Mouse (Mus musculus): ENCODE data around the gene Zzef1. TPM values are rescaled to one million over a fixed set of nuclear protein-coding genes. Genes with fewer than 3 reads are reported as not detected.

Zzef1 gene
- polyA plus RNA-seq, 1 experiment: 10.7 TPM

DNA sequence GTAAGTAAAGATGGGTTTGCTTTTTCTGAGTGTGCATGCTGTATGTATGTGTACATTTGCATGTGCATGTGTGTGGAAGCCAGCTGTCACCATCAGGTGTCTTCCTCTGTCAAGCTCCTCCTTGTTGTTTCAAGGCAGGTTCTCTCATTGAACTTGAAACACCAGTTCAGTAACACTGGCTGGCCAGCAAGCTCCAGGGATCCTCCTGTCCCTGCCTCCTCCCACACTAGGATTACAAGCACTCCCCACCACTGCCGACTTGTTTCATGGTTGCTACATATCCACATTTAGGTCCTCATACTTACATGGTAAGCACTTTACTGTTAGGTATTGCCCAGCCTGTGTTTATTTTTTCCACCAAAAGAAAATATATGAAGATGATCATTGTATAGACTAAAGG lies 96.6 kb downstream of the Zzef1 start:
- no peak overlapping the region for H3ac ChIP-seq (ENCODE audit: control insufficient read depth, insufficient read length, low read depth)
- TF ChIP-seq USF1 (IDR thresholded peaks at IDR 0.05; ENCODE audit: low read depth): no peak
- TF ChIP-seq MAX (IDR thresholded peaks at IDR 0.05): no peak
- TF ChIP-seq FOSL1 (IDR thresholded peaks at IDR 0.05; ENCODE audit: insufficient read depth, low read length, poor library complexity, severe bottlenecking): no peak
- TF ChIP-seq CTCF (IDR thresholded peaks at IDR 0.05; ENCODE audit: control insufficient read depth, insufficient read depth, insufficient read length): no peak
- TF ChIP-seq CEBPB (IDR thresholded peaks at IDR 0.05; ENCODE audit: low read depth): no peak
- TF ChIP-seq MYOD1 (IDR thresholded peaks at IDR 0.05; ENCODE audit: control insufficient read depth, insufficient read length, low read depth): no peak
- TF ChIP-seq MYOG (IDR thresholded peaks at IDR 0.05; ENCODE audit: control insufficient read depth, extremely low read depth, insufficient read length): no peak
- H3K79me2 ChIP-seq (ENCODE audit: control insufficient read depth, insufficient read depth): no peaks in the 10 kb centered on the region
- H3K79me3 ChIP-seq (ENCODE audit: low read depth): no peaks in the 10 kb centered on the region
- H3K4me3 ChIP-seq (ENCODE audit: insufficient read depth, poor library complexity, severe bottlenecking): no peak overlapping the region
- H3K27me3 ChIP-seq (ENCODE audit: control insufficient read depth, insufficient read depth, insufficient read length): no peaks in the 10 kb centered on the region
- H3K36me3 ChIP-seq (ENCODE audit: control insufficient read depth, insufficient read depth): peaks cover 72% of the 10 kb centered on the region

DNA sequence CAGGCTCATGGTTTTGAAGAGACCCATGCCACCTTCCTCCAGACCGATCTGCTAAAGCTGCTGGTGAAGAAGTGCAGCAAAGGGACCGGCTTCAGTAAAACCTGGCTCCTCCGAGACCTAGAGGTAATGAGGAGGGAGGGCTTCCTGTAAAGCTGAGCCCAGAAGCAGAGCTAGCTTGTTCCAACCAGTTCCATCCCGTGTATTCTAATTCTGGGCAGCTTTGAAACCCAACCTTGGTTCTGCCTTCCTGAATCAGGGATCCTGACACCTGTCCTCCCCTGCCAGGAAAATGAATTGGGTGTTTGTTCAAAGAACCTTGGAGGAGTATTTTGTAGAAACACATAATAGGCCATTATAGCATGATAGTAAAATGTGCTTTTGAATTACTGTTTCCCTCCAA lies 112.4 kb downstream of the Zzef1 start:
- no peak overlapping the region for H3K4me3 ChIP-seq (ENCODE audit: insufficient read depth, poor library complexity, severe bottlenecking)
- TF ChIP-seq FOSL1 (IDR thresholded peaks at IDR 0.05; ENCODE audit: insufficient read depth, low read length, poor library complexity, severe bottlenecking) (no peak), MYOG (IDR thresholded peaks at IDR 0.05; ENCODE audit: control insufficient read depth, extremely low read depth, insufficient read length) (no peak), USF1 (IDR thresholded peaks at IDR 0.05; ENCODE audit: low read depth) (no peak), MAX (IDR thresholded peaks at IDR 0.05) (no peak), CTCF (IDR thresholded peaks at IDR 0.05; ENCODE audit: control insufficient read depth, insufficient read depth, insufficient read length) (no peak), MYOD1 (IDR thresholded peaks at IDR 0.05; ENCODE audit: control insufficient read depth, insufficient read length, low read depth) (no peak), CEBPB (IDR thresholded peaks at IDR 0.05; ENCODE audit: low read depth) (no peak)
- no peaks in the 10 kb centered on the region for H3K27me3 ChIP-seq (ENCODE audit: control insufficient read depth, insufficient read depth, insufficient read length)
- H3K79me3 ChIP-seq (ENCODE audit: low read depth): no peaks in the 10 kb centered on the region
- H3K36me3 ChIP-seq (ENCODE audit: control insufficient read depth, insufficient read depth): peaks cover 85% of the 10 kb centered on the region
- no peaks in the 10 kb centered on the region for H3K79me2 ChIP-seq (ENCODE audit: control insufficient read depth, insufficient read depth)
- H3ac ChIP-seq (ENCODE audit: control insufficient read depth, insufficient read length, low read depth): no peak overlapping the region

DNA sequence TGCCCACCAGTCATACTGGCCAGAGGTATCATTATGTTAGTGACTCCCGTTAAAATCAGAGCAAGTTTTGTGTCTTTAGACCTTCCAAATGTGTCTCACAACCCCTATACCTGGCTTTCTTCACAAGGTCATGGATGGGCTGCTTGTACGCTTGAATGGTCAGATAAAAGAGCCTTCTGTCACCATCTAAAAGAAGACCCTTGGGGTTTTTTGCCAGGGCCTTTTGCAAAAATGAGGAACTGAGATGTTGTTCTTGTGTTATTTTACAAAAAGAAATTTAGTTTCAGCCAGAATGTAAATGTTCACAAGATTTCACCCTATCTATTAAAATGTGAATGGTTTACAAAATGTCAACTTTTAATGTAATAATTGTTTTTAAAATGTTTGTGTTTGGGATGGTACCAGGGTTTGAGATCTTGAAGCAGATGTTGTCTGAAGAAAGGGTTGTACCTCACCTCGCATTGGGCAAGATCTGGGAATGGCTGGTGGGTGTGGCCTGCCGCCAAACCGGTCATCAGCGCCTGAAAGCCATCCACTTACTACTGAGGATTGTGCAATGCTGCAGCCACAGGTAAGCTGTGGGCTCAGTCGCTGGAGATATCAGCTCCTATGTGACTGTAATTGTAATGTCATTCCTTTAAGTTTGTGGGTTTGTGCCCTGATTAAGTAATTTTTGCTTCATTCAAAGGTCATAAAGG lies 121.4 kb downstream of the Zzef1 start:
- no peaks in the 10 kb centered on the region for H3K27me3 ChIP-seq (ENCODE audit: control insufficient read depth, insufficient read depth, insufficient read length)
- H3K4me3 ChIP-seq (ENCODE audit: insufficient read depth, poor library complexity, severe bottlenecking): no peak overlapping the region
- TF ChIP-seq CTCF (IDR thresholded peaks at IDR 0.05; ENCODE audit: control insufficient read depth, insufficient read depth, insufficient read length): no peak
- no peak for TF ChIP-seq MYOD1 (IDR thresholded peaks at IDR 0.05; ENCODE audit: control insufficient read depth, insufficient read length, low read depth)
- no peak for TF ChIP-seq MAX (IDR thresholded peaks at IDR 0.05)
- TF ChIP-seq CEBPB (IDR thresholded peaks at IDR 0.05; ENCODE audit: low read depth): no peak
- no peak for TF ChIP-seq USF1 (IDR thresholded peaks at IDR 0.05; ENCODE audit: low read depth)
- no peak for TF ChIP-seq FOSL1 (IDR thresholded peaks at IDR 0.05; ENCODE audit: insufficient read depth, low read length, poor library complexity, severe bottlenecking)
- no peak for TF ChIP-seq MYOG (IDR thresholded peaks at IDR 0.05; ENCODE audit: control insufficient read depth, extremely low read depth, insufficient read length)
- no peaks in the 10 kb centered on the region for H3K79me2 ChIP-seq (ENCODE audit: control insufficient read depth, insufficient read depth)
- H3K36me3 ChIP-seq (ENCODE audit: control insufficient read depth, insufficient read depth): peaks cover 90% of the 10 kb centered on the region
- H3K79me3 ChIP-seq (ENCODE audit: low read depth): no peaks in the 10 kb centered on the region
- H3ac ChIP-seq (ENCODE audit: control insufficient read depth, insufficient read length, low read depth): no peak overlapping the region

DNA sequence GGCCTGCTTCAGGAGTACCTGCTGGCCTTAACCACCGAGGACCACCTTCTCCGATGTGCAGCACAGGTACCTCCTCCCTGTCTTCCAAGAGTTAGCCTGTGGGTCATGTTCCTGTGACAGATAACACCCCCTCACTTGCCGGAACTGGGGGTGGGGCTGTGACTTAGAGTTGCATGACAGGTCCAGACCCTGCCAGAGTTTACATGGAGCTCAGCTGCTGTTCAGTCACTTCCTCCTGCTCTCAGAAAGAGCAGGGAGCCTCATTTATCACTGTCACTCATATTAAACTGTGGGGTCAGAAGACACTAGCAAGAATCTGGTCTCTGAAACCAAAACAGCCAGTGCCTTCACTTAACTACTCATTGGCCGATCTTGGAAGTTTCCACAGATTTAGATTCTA lies 127.1 kb downstream of the Zzef1 start:
- H3K79me3 ChIP-seq (ENCODE audit: low read depth): no peaks in the 10 kb centered on the region
- H3K36me3 ChIP-seq (ENCODE audit: control insufficient read depth, insufficient read depth): peaks cover 74% of the 10 kb centered on the region
- H3K27me3 ChIP-seq (ENCODE audit: control insufficient read depth, insufficient read depth, insufficient read length): no peaks in the 10 kb centered on the region
- H3K4me3 ChIP-seq (ENCODE audit: insufficient read depth, poor library complexity, severe bottlenecking): no peak overlapping the region
- H3ac ChIP-seq (ENCODE audit: control insufficient read depth, insufficient read length, low read depth): no peak overlapping the region
- H3K79me2 ChIP-seq (ENCODE audit: control insufficient read depth, insufficient read depth): no peaks in the 10 kb centered on the region
- no peak for TF ChIP-seq MYOD1 (IDR thresholded peaks at IDR 0.05; ENCODE audit: control insufficient read depth, insufficient read length, low read depth)

DNA sequence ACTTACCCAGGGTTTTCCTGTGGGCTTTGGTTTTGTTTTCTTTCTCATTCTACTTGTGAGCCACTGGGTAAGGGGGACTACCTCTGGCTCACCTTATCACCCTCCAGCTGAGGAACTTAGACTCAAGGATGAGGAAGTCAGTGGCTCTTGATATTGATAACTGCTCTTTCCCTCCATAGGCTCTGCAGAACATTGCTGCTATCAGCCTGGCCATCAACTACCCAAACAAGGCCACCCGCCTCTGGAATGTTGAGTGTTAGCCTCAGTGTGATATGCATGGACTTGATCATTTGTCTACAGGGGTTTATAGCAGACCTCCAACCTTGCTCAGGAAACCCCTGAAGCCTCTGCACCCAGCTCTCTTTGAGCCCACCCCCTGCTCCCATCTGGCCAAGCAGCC lies 128.4 kb downstream of the Zzef1 start:
- Histone ChIP-seq H3K36me3 (ENCODE audit: control insufficient read depth, insufficient read depth) (peaks cover 64% of the 10 kb centered on the region), H3K27me3 (ENCODE audit: control insufficient read depth, insufficient read depth, insufficient read length) (no peaks in the 10 kb centered on the region), H3K79me2 (ENCODE audit: control insufficient read depth, insufficient read depth) (no peaks in the 10 kb centered on the region), H3ac (ENCODE audit: control insufficient read depth, insufficient read length, low read depth) (no peak overlapping the region), H3K4me3 (ENCODE audit: insufficient read depth, poor library complexity, severe bottlenecking) (no peak overlapping the region), H3K79me3 (ENCODE audit: low read depth) (no peaks in the 10 kb centered on the region)
- no peak for TF ChIP-seq CEBPB (IDR thresholded peaks at IDR 0.05; ENCODE audit: low read depth)
- TF ChIP-seq MYOG (IDR thresholded peaks at IDR 0.05; ENCODE audit: control insufficient read depth, extremely low read depth, insufficient read length): no peak
- TF ChIP-seq MAX (IDR thresholded peaks at IDR 0.05): no peak
- TF ChIP-seq CTCF (IDR thresholded peaks at IDR 0.05; ENCODE audit: control insufficient read depth, insufficient read depth, insufficient read length): no peak
- TF ChIP-seq FOSL1 (IDR thresholded peaks at IDR 0.05; ENCODE audit: insufficient read depth, low read length, poor library complexity, severe bottlenecking): no peak
- no peak for TF ChIP-seq USF1 (IDR thresholded peaks at IDR 0.05; ENCODE audit: low read depth)
- TF ChIP-seq MYOD1 (IDR thresholded peaks at IDR 0.05; ENCODE audit: control insufficient read depth, insufficient read length, low read depth): no peak

DNA sequence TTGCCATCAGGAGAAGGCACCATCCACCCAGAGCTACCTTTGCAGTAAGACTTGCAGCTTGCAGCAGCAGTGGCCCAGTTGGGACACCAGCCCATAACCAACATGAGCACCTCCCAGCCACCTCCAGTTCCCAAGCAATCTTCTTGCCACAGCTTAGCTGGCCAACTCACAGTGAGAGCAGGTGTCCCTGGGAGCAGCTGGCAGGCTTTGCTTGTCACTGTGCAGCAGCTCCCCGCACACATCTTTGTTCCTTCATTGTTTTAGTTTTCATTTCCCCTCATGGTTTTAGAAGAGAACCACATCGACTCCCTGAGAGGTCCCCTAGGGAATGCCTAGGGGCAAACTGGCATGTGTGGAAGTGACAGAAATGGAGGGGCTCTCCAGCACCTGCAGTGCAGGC lies 129.0 kb downstream of the Zzef1 start:
- Histone ChIP-seq H3K36me3 (ENCODE audit: control insufficient read depth, insufficient read depth) (peaks cover 58% of the 10 kb centered on the region), H3K4me3 (ENCODE audit: insufficient read depth, poor library complexity, severe bottlenecking) (no peak overlapping the region), H3K79me2 (ENCODE audit: control insufficient read depth, insufficient read depth) (no peaks in the 10 kb centered on the region), H3K79me3 (ENCODE audit: low read depth) (no peaks in the 10 kb centered on the region), H3K27me3 (ENCODE audit: control insufficient read depth, insufficient read depth, insufficient read length) (no peaks in the 10 kb centered on the region), H3ac (ENCODE audit: control insufficient read depth, insufficient read length, low read depth) (no peak overlapping the region)
- TF ChIP-seq MAX (IDR thresholded peaks at IDR 0.05) (no peak), CEBPB (IDR thresholded peaks at IDR 0.05; ENCODE audit: low read depth) (no peak), CTCF (IDR thresholded peaks at IDR 0.05; ENCODE audit: control insufficient read depth, insufficient read depth, insufficient read length) (no peak), MYOD1 (IDR thresholded peaks at IDR 0.05; ENCODE audit: control insufficient read depth, insufficient read length, low read depth) (no peak), MYOG (IDR thresholded peaks at IDR 0.05; ENCODE audit: control insufficient read depth, extremely low read depth, insufficient read length) (no peak), FOSL1 (IDR thresholded peaks at IDR 0.05; ENCODE audit: insufficient read depth, low read length, poor library complexity, severe bottlenecking) (no peak), USF1 (IDR thresholded peaks at IDR 0.05; ENCODE audit: low read depth) (no peak)

Measured in C2C12 (cell line).